Comparison of ENCODE assay signal across 13 mouse cellular contexts in genomic region chr4:55342602-55343001, GRCm38 (mm10). TPM values are rescaled to one million over a fixed set of nuclear protein-coding genes. Genes with fewer than 3 reads are reported as not detected.
DNase-seq lines count a peak whose midpoint lies in the region; ATAC-seq lines count a peak whose summit lies in the region.
"Had no signal": no experiment of that assay in that cellular context is flagged by ENCODE, and none has a peak within 500 bp of the region (broad histone marks: within the 10 kb centered on the region; RNA-seq: fewer than 3 reads in every experiment).

No protein-coding gene starts in this region.

- no peak overlapping the region for H3K9ac ChIP-seq in liver, embryonic 12.5 days
- H3K9ac ChIP-seq: hindbrain, embryonic 14.5 days; limb, embryonic 15.5 days; midbrain, embryonic 13.5 days had no signal

- H3K4me3 ChIP-seq in liver, embryonic 12.5 days: no peak overlapping the region; the same call in 1 of the 2 replicates
- H3K4me3 ChIP-seq: heart, embryonic 10.5 days; limb, embryonic 15.5 days; midbrain, embryonic 13.5 days had no signal

- peak overlapping the region; percentile 26 for H3K4me2 ChIP-seq in liver, embryonic 12.5 days
- H3K4me2 ChIP-seq: hindbrain, embryonic 14.5 days; limb, embryonic 15.5 days; midbrain, embryonic 13.5 days had no signal

- peak; percentile 95 for ATAC-seq in liver, embryonic 12.5 days
- ATAC-seq: midbrain, embryonic 13.5 days; Patski had no signal

- H3K27ac ChIP-seq in liver, embryonic 12.5 days: peak overlapping the region; percentile 42; the same call in 1 of the 2 replicates
- H3K27ac ChIP-seq: heart, embryonic 10.5 days; hindbrain, embryonic 14.5 days; limb, embryonic 15.5 days; midbrain, embryonic 13.5 days had no signal

- H3K27me3 ChIP-seq in liver, embryonic 12.5 days (replicated peaks): no peaks in the 10 kb centered on the region
- no peaks in the 10 kb centered on the region for H3K27me3 ChIP-seq in splenic B cell, adult 2 months (ENCODE audit: control insufficient read depth, insufficient read depth, low read length, poor library complexity, severe bottlenecking)
- H3K27me3 ChIP-seq: limb, embryonic 15.5 days; midbrain, embryonic 13.5 days; Patski had no signal

- peaks cover 44% of the 10 kb centered on the region for H3K4me1 ChIP-seq in liver, embryonic 12.5 days
- H3K4me1 ChIP-seq: heart, embryonic 10.5 days; limb, embryonic 15.5 days; midbrain, embryonic 13.5 days had no signal

- no peaks in the 10 kb centered on the region for H3K36me3 ChIP-seq in liver, embryonic 12.5 days
- no peaks in the 10 kb centered on the region for H3K36me3 ChIP-seq in splenic B cell, adult 2 months (ENCODE audit: control insufficient read depth, insufficient read depth, low read length, poor library complexity, severe bottlenecking)
- H3K36me3 ChIP-seq: heart, embryonic 10.5 days; limb, embryonic 15.5 days; midbrain, embryonic 13.5 days had no signal

- no peaks in the 10 kb centered on the region for H3K9me3 ChIP-seq in liver, embryonic 12.5 days (replicated peaks)
- H3K9me3 ChIP-seq: heart, embryonic 10.5 days; limb, embryonic 15.5 days; midbrain, embryonic 13.5 days had no signal

- peak; percentile 70 for DNase-seq in CD4-positive, CD25-positive, alpha-beta regulatory T cell, adult 2 months (ENCODE audit: low read depth, low spot score)
- peak; percentile 72 for DNase-seq in T-cell, adult 2 months (ENCODE audit: low spot score)
- DNase-seq in splenic B cell, adult 2 months (ENCODE audit: low read depth, low spot score): peak; percentile 73
- no peak for DNase-seq in layer of hippocampus, postnatal 25 days (ENCODE audit: extremely low spot score in 1 of 2, low spot score in 1 of 2)
- DNase-seq in cerebellum, postnatal 10 days: no peak
- no peak for DNase-seq in cerebellum, adult 11-12 months
- no peak for DNase-seq in layer of hippocampus, adult 11-12 months (ENCODE audit: low spot score)

- 37% methylated on average over 5 of the region's 5 CpGs for WGBS in liver, embryonic 12.5 days (ENCODE audit: insufficient replicate concordance)

RNA-seq across cellular contexts. Expression of gene Rad23b, which starts 7.2 kb away (rescaled TPM):
- polyA plus RNA-seq in liver, embryonic 12.5 days (2016; fragmentation: Nextera tagmentation; extraction: Ambion mirVana): 65.0 and 65.6 TPM in 2 replicates
- 100 to 1,000 TPM; 169 to 176 TPM for total RNA-seq in layer of hippocampus, postnatal 25 days (2021)

Comparison
In these comparisons a context has a peak if more than half of its experiments do, and no peak if none do; other contexts are left out.
1. DNase-seq: peak in CD4-positive, CD25-positive, alpha-beta regulatory T cell, adult 2 months (single experiment), T-cell, adult 2 months (single experiment) and splenic B cell, adult 2 months (single experiment); none in layer of hippocampus, postnatal 25 days (0 of 2), cerebellum, postnatal 10 days (0 of 2), cerebellum, adult 11-12 months (single experiment) and layer of hippocampus, adult 11-12 months (single experiment).